Mouse (Mus musculus) layer of hippocampus, adult 2 months (tissue): Measurements from ENCODE around the gene Sdk1. TPM values are rescaled to one million over a fixed set of nuclear protein-coding genes. Genes with fewer than 3 reads are reported as not detected.
A peak's percentile ranks its signal among the peaks of the same experiment; 100 is the strongest.

ENCODE experiments used
- DNase-seq, 2 experiments: peaks; one replicate each; pipeline ENCODE4 v3.0.0; 2022; ENCODE audit warnings: low spot score in 2 of 2
- H3K27ac ChIP-seq: fragments of 200-600 bp; 2 replicates; pipeline ENCODE4 v1.8.1; 2022
- H3K4me3 ChIP-seq: fragments of 200-600 bp; 2 replicates; pipeline ENCODE4 v1.8.1; 2022; ENCODE audit warnings: mild to moderate bottlenecking
- CTCF ChIP-seq: fragments of 200-600 bp; conservative IDR thresholded peaks from 2 replicates; pipeline ENCODE4 v1.8.1; 2022; ENCODE audit warnings: antibody characterized with exemption, mild to moderate bottlenecking, moderate library complexity
- total RNA-seq, 2 experiments: library from RNA; stranded (reverse); gene quantifications; 2 replicates each; pipeline ENCODE4 v1.2.3; 2021

Gene Sdk1
- total RNA-seq, 2 experiments from 2014 or later = 6.3 to 8.9 TPM

GRCm38 (mm10) chr5:141553444-141553843 is 312.2 kb downstream of the Sdk1 start:
- no peak for TF ChIP-seq CTCF
- H3K27ac ChIP-seq = no peak overlapping the region
- no peak overlapping the region for H3K4me3 ChIP-seq
- no peak for DNase-seq

- H3K4me3 ChIP-seq = no peak overlapping the region
- no peak for DNase-seq
- TF ChIP-seq CTCF = no peak
- H3K27ac ChIP-seq = no peak overlapping the region
These were observed 317.4 kb downstream of the Sdk1 start for GRCm38 (mm10) chr5:141558731-141559130.

DNA sequence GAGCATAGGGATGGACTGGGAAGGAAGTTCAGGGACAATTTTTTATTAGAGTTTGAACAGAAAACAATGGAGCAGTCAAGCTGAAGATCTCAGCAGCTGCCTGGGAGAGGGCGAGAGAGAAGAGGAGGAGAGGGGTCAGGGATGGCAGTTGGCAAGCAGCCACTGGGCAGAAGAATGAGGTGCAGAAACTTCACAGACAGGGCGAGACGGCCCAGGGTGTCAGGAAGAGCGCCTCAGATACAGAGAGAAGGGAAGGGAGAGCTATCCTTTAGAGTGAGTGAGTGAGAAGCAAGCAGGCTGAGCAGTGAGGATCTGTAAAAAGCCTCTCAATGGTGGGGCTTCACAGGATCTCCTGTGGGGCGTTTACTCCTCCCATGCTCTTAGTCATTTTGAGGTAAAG is 319.0 kb downstream of the Sdk1 start:
- no peak overlapping the region for H3K27ac ChIP-seq
- TF ChIP-seq CTCF = no peak
- no peak for DNase-seq
- H3K4me3 ChIP-seq = no peak overlapping the region

- no peak overlapping the region for H3K27ac ChIP-seq
- TF ChIP-seq CTCF = no peak
- DNase-seq = no peak
- H3K4me3 ChIP-seq = no peak overlapping the region
These were observed 320.8 kb downstream of the Sdk1 start for GRCm38 (mm10) chr5:141561989-141562560.

GRCm38 (mm10) chr5:141564197-141564596 is 322.9 kb downstream of the Sdk1 start:
- TF ChIP-seq CTCF = peak; percentile 44
- H3K27ac ChIP-seq = no peak overlapping the region
- H3K4me3 ChIP-seq = no peak overlapping the region
- DNase-seq = no peak

- DNase-seq = no peak
- TF ChIP-seq CTCF = no peak
- no peak overlapping the region for H3K27ac ChIP-seq
- no peak overlapping the region for H3K4me3 ChIP-seq
These were observed 326.8 kb downstream of the Sdk1 start for GRCm38 (mm10) chr5:141568106-141568505.

GRCm38 (mm10) chr5:141570442-141570841 is 329.2 kb downstream of the Sdk1 start:
- DNase-seq = peak; percentile 15 to 16
- H3K27ac ChIP-seq = no peak overlapping the region

DNA sequence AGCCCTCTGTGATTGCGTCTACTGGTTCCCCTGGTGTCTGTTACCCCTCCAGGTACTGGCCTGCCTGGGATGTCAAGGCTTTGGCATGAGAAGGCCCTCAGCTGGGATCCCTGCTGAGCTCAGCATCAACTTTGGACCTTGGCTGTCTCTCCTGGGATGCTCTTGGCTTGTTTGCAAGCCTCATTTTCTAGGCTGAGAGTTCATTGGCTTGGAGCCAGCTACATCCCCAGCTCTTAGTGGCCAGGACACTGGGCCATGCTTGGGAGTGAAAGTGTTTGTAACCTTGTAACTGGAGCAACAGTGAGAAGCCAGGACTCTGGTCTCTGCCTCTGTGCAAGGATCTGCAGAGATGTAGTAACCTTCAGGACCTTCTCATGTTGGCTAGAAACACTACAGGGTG is 333.0 kb downstream of the Sdk1 start:
- no peak for DNase-seq
- no peak overlapping the region for H3K4me3 ChIP-seq
- TF ChIP-seq CTCF = no peak
- H3K27ac ChIP-seq = no peak overlapping the region

More at GRCm38 (mm10) chr5:141570442-141570841, 329.2 kb downstream of the Sdk1 start:
- TF ChIP-seq CTCF = no peak
- no peak overlapping the region for H3K4me3 ChIP-seq

GRCm38 (mm10) chr5:141591246-141591645 is 350.0 kb downstream of the Sdk1 start:
- DNase-seq = no peak
- no peak for TF ChIP-seq CTCF
- H3K4me3 ChIP-seq = no peak overlapping the region

DNA sequence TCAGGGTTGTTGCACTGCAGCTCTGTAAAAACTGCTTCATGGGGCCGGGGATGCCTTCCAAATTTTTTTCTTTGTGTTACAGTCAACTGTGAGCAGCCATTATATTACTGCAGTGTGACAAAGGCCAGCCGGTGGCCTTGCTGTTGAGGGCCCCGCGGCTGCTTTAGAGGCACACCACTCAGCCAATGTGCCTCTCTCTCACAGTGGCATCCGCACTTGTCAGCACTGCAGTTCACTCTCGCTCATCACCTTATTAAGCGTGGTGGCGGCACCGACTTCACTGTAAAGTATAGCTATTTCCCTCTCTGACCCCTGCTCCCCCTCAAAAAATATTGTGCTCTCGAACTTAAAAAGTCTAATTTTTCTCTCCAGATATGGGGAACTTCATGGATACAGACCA is 371.4 kb downstream of the Sdk1 start:
- Histone ChIP-seq H3K27ac (no peak overlapping the region), H3K4me3 (no peak overlapping the region)
- DNase-seq = no peak
- no peak for TF ChIP-seq CTCF

More at GRCm38 (mm10) chr5:141591246-141591645, 350.0 kb downstream of the Sdk1 start:
- H3K27ac ChIP-seq = no peak overlapping the region

- Histone ChIP-seq H3K27ac (no peak overlapping the region), H3K4me3 (no peak overlapping the region)
- TF ChIP-seq CTCF = no peak
- DNase-seq = no peak
These were observed 374.5 kb downstream of the Sdk1 start for GRCm38 (mm10) chr5:141615763-141616162.

DNA sequence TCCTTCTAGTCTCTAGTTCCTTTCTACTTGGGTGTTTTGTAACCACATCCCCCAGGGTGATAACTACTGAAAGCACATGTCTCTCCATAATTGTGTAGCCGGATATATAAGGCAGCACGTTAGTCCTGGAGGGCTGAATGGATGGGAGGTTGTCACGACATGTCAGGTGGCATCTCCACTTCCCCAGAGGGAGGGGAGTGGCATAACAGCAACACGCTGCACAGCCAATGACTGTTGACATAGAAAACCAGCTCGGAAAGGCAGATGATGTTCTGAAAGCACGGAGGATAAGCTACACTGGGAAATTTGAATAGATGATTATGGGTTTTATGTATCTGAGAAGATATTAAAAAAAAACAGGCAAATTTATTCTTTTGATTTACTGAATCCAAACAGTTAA is 376.4 kb downstream of the Sdk1 start:
- Histone ChIP-seq H3K27ac (no peak overlapping the region), H3K4me3 (peak overlapping the region; percentile 5)
- no peak for TF ChIP-seq CTCF
- DNase-seq = no peak

DNA sequence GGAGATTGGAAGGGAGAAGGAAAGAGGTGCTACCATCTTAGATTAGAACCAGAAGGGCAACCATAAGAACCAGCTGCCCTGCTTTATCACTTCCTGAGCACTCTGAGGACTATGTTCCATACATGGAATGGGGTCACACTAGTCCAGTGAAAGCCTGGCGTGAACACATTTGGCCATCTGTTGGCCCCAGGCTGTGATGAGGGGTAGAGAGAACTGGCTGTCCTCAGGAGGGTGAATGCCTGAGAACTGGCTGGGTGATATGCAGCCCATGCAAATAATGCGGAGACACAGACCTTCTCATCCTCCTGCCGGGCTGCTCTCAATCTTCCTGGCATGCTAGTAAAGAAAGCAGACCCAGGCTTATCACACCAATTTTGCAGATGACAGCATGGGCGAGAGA is 384.1 kb downstream of the Sdk1 start:
- no peak overlapping the region for H3K4me3 ChIP-seq
- no peak for DNase-seq
- H3K27ac ChIP-seq = no peak overlapping the region
- TF ChIP-seq CTCF = no peak

DNA sequence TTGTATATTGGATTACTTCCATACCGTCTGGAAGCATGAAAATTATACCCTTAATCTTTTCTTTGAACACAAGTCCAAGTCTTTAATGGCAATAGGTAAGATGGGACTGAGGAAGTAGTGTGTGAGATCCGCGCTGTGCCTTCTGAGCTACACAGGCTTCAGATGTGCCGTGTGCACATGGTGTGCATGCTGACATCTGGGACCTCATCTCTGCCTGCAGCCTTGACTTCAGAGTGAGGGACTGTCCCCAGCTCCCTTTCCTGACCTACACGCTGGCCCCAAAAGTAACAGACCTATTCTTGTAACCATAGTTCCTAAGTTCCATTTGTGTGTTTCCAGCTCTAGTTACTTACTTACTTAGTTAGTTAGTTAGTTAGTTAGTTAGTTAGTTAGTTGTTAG is 390.4 kb downstream of the Sdk1 start:
- H3K4me3 ChIP-seq = no peak overlapping the region
- DNase-seq = no peak
- H3K27ac ChIP-seq = no peak overlapping the region
- no peak for TF ChIP-seq CTCF

DNA sequence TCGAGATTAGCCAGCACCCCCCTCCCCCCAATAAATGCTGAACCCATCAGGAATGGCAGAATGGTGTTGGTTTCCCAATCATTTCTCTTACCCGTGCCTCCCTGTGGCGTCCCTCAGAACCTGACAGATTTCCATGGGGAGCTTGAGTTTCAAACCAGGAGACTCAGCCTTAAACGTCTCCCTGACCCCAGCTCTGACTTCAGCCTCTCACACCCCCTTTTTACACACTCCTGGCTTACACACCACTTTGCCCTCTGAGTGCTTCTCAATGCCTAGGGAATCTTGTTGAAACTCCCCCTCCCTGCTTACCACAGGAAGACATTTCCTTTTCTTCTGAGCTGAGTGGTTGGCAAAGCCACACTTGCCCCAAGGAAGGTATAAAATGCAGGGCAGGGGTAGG is 392.0 kb downstream of the Sdk1 start:
- no peak for DNase-seq
- Histone ChIP-seq H3K27ac (no peak overlapping the region), H3K4me3 (no peak overlapping the region)
- TF ChIP-seq CTCF = no peak
